In the genomic region with DNA sequence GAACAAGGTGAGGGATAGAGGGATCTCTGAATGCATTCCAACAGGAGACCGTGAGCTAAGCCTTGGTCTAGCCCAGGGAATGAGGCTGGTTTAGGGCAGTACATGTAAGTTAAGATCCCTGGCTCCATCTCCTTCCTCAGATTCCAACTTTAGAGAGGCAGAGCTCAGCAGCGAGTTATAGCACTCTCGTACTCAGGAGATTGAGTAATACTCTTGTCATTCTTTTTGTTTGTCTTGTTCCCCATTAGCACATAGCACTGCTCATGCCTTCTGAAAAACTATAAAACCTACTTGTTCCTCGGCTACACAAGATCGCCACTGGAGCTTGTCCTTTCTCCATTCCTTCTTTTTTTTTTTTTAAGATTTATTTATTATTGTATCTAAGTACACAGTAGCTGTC, we compare ENCODE assay signal across 25 mouse cellular contexts. TPM values are rescaled to one million over a fixed set of nuclear protein-coding genes. Genes with fewer than 3 reads are reported as not detected.
A peak's percentile ranks its signal among the peaks of the same experiment; 100 is the strongest.
DNase-seq lines count a peak whose midpoint lies in the region; ATAC-seq and TF ChIP-seq lines count a peak whose summit lies in the region.
"Had no signal": no experiment of that assay in that cellular context is flagged by ENCODE, and none has a peak within 500 bp of the region (broad histone marks: within the 10 kb centered on the region; RNA-seq: fewer than 3 reads in every experiment).

No protein-coding gene starts in this region.

- ATAC-seq in liver, embryonic 11.5 days (replicated peaks; ENCODE audit: low FRiP score): no peak
- ATAC-seq in lung, embryonic 16.5 days (ENCODE audit: low read depth): peak; percentile 20; the same call in 1 of the 2 replicates
- no peak for ATAC-seq in midbrain, postnatal 0 days (ENCODE audit: low FRiP score)
- ATAC-seq: forebrain, embryonic 14.5 days; forebrain, embryonic 16.5 days had no signal

- no peak overlapping the region for H3ac ChIP-seq in myocyte (ENCODE audit: control insufficient read depth, insufficient read length)

- peaks cover 25% of the 10 kb centered on the region; the same call in 1 of the 2 replicates for H3K79me2 ChIP-seq in liver, adult 2 months (ENCODE audit: control insufficient read depth, insufficient read depth, low read length)
- H3K79me2 ChIP-seq in myocyte (ENCODE audit: control insufficient read depth, insufficient read depth): peaks cover 11% of the 10 kb centered on the region

- no peak for TF ChIP-seq POLR2A in liver, adult 2 months (IDR thresholded peaks at IDR 0.05; ENCODE audit: extremely low read depth, insufficient read depth, low read length)
- TF ChIP-seq POLR2A in bone marrow macrophage, adult 2 months (IDR thresholded peaks at IDR 0.05; ENCODE audit: borderline replicate concordance, low read depth, low read length): no peak
- no peak for TF ChIP-seq POLR2A in myocyte (IDR thresholded peaks at IDR 0.05; ENCODE audit: insufficient read length, low read depth)

- H3K4me1 ChIP-seq in liver, adult 2 months (ENCODE audit: control insufficient read depth, insufficient read depth, low read length): peaks cover 14% of the 10 kb centered on the region
- H3K4me1 ChIP-seq in liver, embryonic 11.5 days (replicated peaks; ENCODE audit: control insufficient read depth, insufficient read depth, low read length): no peaks in the 10 kb centered on the region
- H3K4me1 ChIP-seq in lung, embryonic 16.5 days (replicated peaks; ENCODE audit: control insufficient read depth, insufficient read depth, low read length): no peaks in the 10 kb centered on the region; the same call in 1 of the 2 replicates
- peaks cover 55% of the 10 kb centered on the region for H3K4me1 ChIP-seq in bone marrow macrophage, adult 2 months (ENCODE audit: control insufficient read depth, insufficient read depth, low read length)
- no peaks in the 10 kb centered on the region for H3K4me1 ChIP-seq in midbrain, postnatal 0 days (ENCODE audit: insufficient read depth, low read length)

- no peak for TF ChIP-seq CTCF in liver, adult 2 months (IDR thresholded peaks at IDR 0.05; ENCODE audit: low read depth, low read length)
- no peak for TF ChIP-seq CTCF in bone marrow macrophage, adult 2 months (IDR thresholded peaks at IDR 0.05; ENCODE audit: low read depth, low read length)
- no peak for TF ChIP-seq CTCF in midbrain, postnatal 0 days (IDR thresholded peaks at IDR 0.05)

- WGBS in liver, adult 2 months: 45% methylated on average over 5 of the region's 5 CpGs
- WGBS in liver, embryonic 11.5 days: 88% methylated on average over 5 of the region's 5 CpGs
- WGBS in lung, embryonic 16.5 days: 60% methylated on average over 5 of the region's 5 CpGs
- 90% methylated on average over 5 of the region's 5 CpGs for WGBS in midbrain, postnatal 0 days

- H3K27me3 ChIP-seq in liver, adult 2 months (ENCODE audit: control insufficient read depth, insufficient read depth, low read length): no peaks in the 10 kb centered on the region
- no peaks in the 10 kb centered on the region for H3K27me3 ChIP-seq in liver, embryonic 11.5 days (replicated peaks; ENCODE audit: control insufficient read depth, insufficient read depth, low read length)
- no peaks in the 10 kb centered on the region for H3K27me3 ChIP-seq in lung, embryonic 16.5 days (ENCODE audit: control insufficient read depth, insufficient read depth, low read depth, low read length)
- no peaks in the 10 kb centered on the region for H3K27me3 ChIP-seq in myocyte (ENCODE audit: control insufficient read depth, insufficient read depth, insufficient read length)
- no peaks in the 10 kb centered on the region for H3K27me3 ChIP-seq in midbrain, postnatal 0 days (ENCODE audit: insufficient read depth, low read length)
- H3K27me3 ChIP-seq: embryonic facial prominence, embryonic 13.5 days; embryonic facial prominence, embryonic 15.5 days; forebrain, embryonic 12.5 days had no signal

- peak; percentile 32 for DNase-seq in liver, adult 2 months (ENCODE audit: extremely low read depth, low read depth, low spot score)
- DNase-seq in liver, embryonic 11.5 days (ENCODE audit: low spot score): no peak
- DNase-seq in lung, postnatal 36 days: no peak
- no peak for DNase-seq in midbrain, postnatal 0 days (ENCODE audit: low spot score)
- DNase-seq: adrenal gland, adult 2 months; adrenal gland, postnatal 10 days; adrenal gland, postnatal 36 days; B cell, adult 2 months; cerebellum, adult 11 months; cerebellum, adult 18-20 months; cerebellum, adult 8-10 months; cerebellum, adult 9-11 months; cerebellum, postnatal 14 days; cerebellum, postnatal 36 days; embryo, embryonic 11 days had no signal

- no peak overlapping the region for H3K4me2 ChIP-seq in liver, embryonic 11.5 days
- no peak overlapping the region for H3K4me2 ChIP-seq in lung, embryonic 16.5 days (ENCODE audit: low read depth, low read length)
- H3K4me2 ChIP-seq in myocyte (ENCODE audit: low read depth): no peak overlapping the region
- H3K4me2 ChIP-seq in midbrain, postnatal 0 days (ENCODE audit: low read depth, low read length, poor library complexity, severe bottlenecking): no peak overlapping the region
- H3K4me2 ChIP-seq: embryonic facial prominence, embryonic 13.5 days; embryonic facial prominence, embryonic 15.5 days; forebrain, embryonic 12.5 days had no signal

- peaks cover 68% of the 10 kb centered on the region for H3K36me3 ChIP-seq in liver, adult 2 months (ENCODE audit: control insufficient read depth, insufficient read depth, low read length)
- peaks cover 8% of the 10 kb centered on the region for H3K36me3 ChIP-seq in liver, embryonic 11.5 days (ENCODE audit: control insufficient read depth, insufficient read depth, low read length)
- H3K36me3 ChIP-seq in lung, embryonic 16.5 days (ENCODE audit: control insufficient read depth, insufficient read depth, low read length): peaks cover 9% of the 10 kb centered on the region
- peaks cover 22% of the 10 kb centered on the region for H3K36me3 ChIP-seq in myocyte (ENCODE audit: control insufficient read depth, insufficient read depth)
- peaks cover 6% of the 10 kb centered on the region; the same call in 1 of the 2 replicates for H3K36me3 ChIP-seq in midbrain, postnatal 0 days (ENCODE audit: insufficient read depth, low read length)

- H3K4me3 ChIP-seq in liver, adult 2 months (ENCODE audit: insufficient read depth, low read depth, low read length): no peak overlapping the region
- H3K4me3 ChIP-seq in liver, embryonic 11.5 days (ENCODE audit: low read depth, low read length): no peak overlapping the region
- H3K4me3 ChIP-seq in lung, embryonic 16.5 days (ENCODE audit: low read length): no peak overlapping the region
- H3K4me3 ChIP-seq in bone marrow macrophage, adult 2 months (ENCODE audit: insufficient read depth, low read length): no peak overlapping the region
- H3K4me3 ChIP-seq in myocyte: no peak overlapping the region
- H3K4me3 ChIP-seq in midbrain, postnatal 0 days (ENCODE audit: low read depth, low read length): no peak overlapping the region
- H3K4me3 ChIP-seq: embryonic facial prominence, embryonic 13.5 days; embryonic facial prominence, embryonic 15.5 days; erythroblast, embryonic 14.5 days; forebrain, embryonic 10.5 days; forebrain, embryonic 12.5 days had no signal

- no peak overlapping the region for H3K27ac ChIP-seq in liver, adult 2 months (replicated peaks; ENCODE audit: insufficient read depth, low read depth, low read length)
- no peak overlapping the region for H3K27ac ChIP-seq in liver, embryonic 11.5 days (ENCODE audit: low read depth, low read length)
- H3K27ac ChIP-seq in lung, embryonic 16.5 days (ENCODE audit: low read length): no peak overlapping the region
- peak overlapping the region; percentile 70 for H3K27ac ChIP-seq in bone marrow macrophage, adult 2 months (ENCODE audit: insufficient read depth, low read depth, low read length)
- H3K27ac ChIP-seq in midbrain, postnatal 0 days (ENCODE audit: low read depth, low read length): no peak overlapping the region
- H3K27ac ChIP-seq: embryonic facial prominence, embryonic 13.5 days; embryonic facial prominence, embryonic 15.5 days; forebrain, embryonic 10.5 days; forebrain, embryonic 12.5 days had no signal

- H3K9me3 ChIP-seq in liver, embryonic 11.5 days (ENCODE audit: control insufficient read depth, low read length): no peaks in the 10 kb centered on the region
- H3K9me3 ChIP-seq in lung, embryonic 16.5 days (ENCODE audit: control insufficient read depth, low read length): no peaks in the 10 kb centered on the region
- no peaks in the 10 kb centered on the region for H3K9me3 ChIP-seq in midbrain, postnatal 0 days (ENCODE audit: low read length)
- H3K9me3 ChIP-seq: embryonic facial prominence, embryonic 13.5 days; embryonic facial prominence, embryonic 15.5 days; forebrain, embryonic 10.5 days; forebrain, embryonic 12.5 days had no signal

- H3K9ac ChIP-seq in liver, adult 2 months (ENCODE audit: low read depth, low read length): no peak overlapping the region
- no peak overlapping the region for H3K9ac ChIP-seq in liver, embryonic 11.5 days (ENCODE audit: low read depth, low read length)
- no peak overlapping the region for H3K9ac ChIP-seq in lung, embryonic 16.5 days (ENCODE audit: low read length)
- H3K9ac ChIP-seq in midbrain, postnatal 0 days (replicated peaks; ENCODE audit: low read length, poor library complexity, severe bottlenecking): no peak overlapping the region
- H3K9ac ChIP-seq: embryonic facial prominence, embryonic 13.5 days; embryonic facial prominence, embryonic 15.5 days; forebrain, embryonic 12.5 days had no signal

TF ChIP-seq in myocyte, 11 proteins besides CTCF, POLR2A, EP300 and RAD21:
- TF ChIP-seq POLR2AphosphoS2 (IDR thresholded peaks at IDR 0.05; ENCODE audit: insufficient read length, low read depth): peak; percentile 7
- TF ChIP-seq USF1 (IDR thresholded peaks at IDR 0.05; ENCODE audit: low read depth): no peak
- no peak for TF ChIP-seq TCF12 (IDR thresholded peaks at IDR 0.05; ENCODE audit: insufficient read depth, poor library complexity, severe bottlenecking)
- no peak for TF ChIP-seq MAX (IDR thresholded peaks at IDR 0.05; ENCODE audit: low read depth)
- no peak for TF ChIP-seq MYOG (IDR thresholded peaks at IDR 0.05; ENCODE audit: control insufficient read depth in 1 of 3, insufficient read depth in 1 of 3, insufficient read length in 2 of 3, low read depth in 2 of 3)

RNA-seq across cellular contexts. Expression of gene Otulin, which starts 30.0 kb away (rescaled TPM):
- 29.7 and 33.4 TPM in 2 replicates for total RNA-seq in liver, adult 2 months (2014; rRNA removed)
- polyA plus RNA-seq in liver, adult 2 months (2012; rRNA removed): 49.3 and 58.0 TPM in 2 replicates
- polyA plus RNA-seq in liver, embryonic 11.5 days (2014; fragmentation: Nextera tagmentation; extraction: Ambion mirVana): 45.9 and 47.5 TPM in 2 replicates
- polyA plus RNA-seq in lung, embryonic 16.5 days (2015; fragmentation: Nextera tagmentation; extraction: Ambion mirVana): 13.0 and 22.4 TPM in 2 replicates
- polyA plus RNA-seq in bone marrow macrophage, adult 2 months (2012; ENCODE audit: insufficient read depth, insufficient read length, missing spikeins): 98.6 and 100 TPM in 2 replicates
- 36.9 TPM for polyA plus RNA-seq in myocyte (2012; fragmentation: generic; extraction: Trizol)
- 17.8 and 24.7 TPM in 2 replicates for total RNA-seq in midbrain, postnatal 0 days (2014; rRNA removed)
- polyA plus RNA-seq in midbrain, postnatal 0 days (2015; fragmentation: Nextera tagmentation; extraction: Ambion mirVana): 19.6 and 23.9 TPM in 2 replicates
